Mouse (Mus musculus) kidney, embryonic 16.5 days (tissue): ENCODE data around the gene Iqgap1. TPM values are rescaled to one million over a fixed set of nuclear protein-coding genes. Genes with fewer than 3 reads are reported as not detected.

Experiments used
- ATAC-seq: fragments of 200-750 bp; cut with Nextera tagmentation; 2 replicates; pipeline ENCODE4 v1.8.0; 2017; ENCODE audit warnings: moderate TSS enrichment; ENCODE audit not compliant: low FRiP score, low TSS enrichment
- H3K27ac ChIP-seq: fragments of 300-500 bp; sonication (generic); 2 replicates; pipeline ENCODE4 v1.5.1; 2014; ENCODE audit warnings: low read length
- H3K27me3 ChIP-seq: fragments of 300-500 bp; sonication (generic); 2 replicates; pipeline ENCODE4 v1.6.1; 2014; ENCODE audit warnings: low read length, control low read depth, mixed read lengths; ENCODE audit not compliant: insufficient read depth
- H3K36me3 ChIP-seq: fragments of 300-500 bp; sonication (generic); 2 replicates; pipeline ENCODE4 v1.6.1; 2014; ENCODE audit warnings: low read length, control low read depth, mixed read lengths; ENCODE audit not compliant: insufficient read depth
- H3K4me1 ChIP-seq: fragments of 300-500 bp; sonication (generic); 2 replicates; pipeline ENCODE4 v1.6.1; 2014; ENCODE audit warnings: low read length, control low read depth, mixed read lengths; ENCODE audit not compliant: insufficient read depth
- H3K4me2 ChIP-seq: fragments of 300-500 bp; sonication (generic); replicated peaks from 2 replicates; pipeline ENCODE4 v1.6.1; 2014; ENCODE audit warnings: low read depth, low read length
- H3K4me3 ChIP-seq: fragments of 300-500 bp; sonication (generic); 2 replicates; pipeline ENCODE4 v1.5.1; 2014; ENCODE audit warnings: mild to moderate bottlenecking, low read length
- H3K9ac ChIP-seq: fragments of 300-500 bp; sonication (generic); replicated peaks from 2 replicates; pipeline ENCODE4 v1.6.1; 2014; ENCODE audit warnings: low read length
- H3K9me3 ChIP-seq: fragments of 300-500 bp; sonication (generic); 2 replicates; pipeline ENCODE4 v1.6.1; 2016; ENCODE audit warnings: low read length, control low read depth
- WGBS: fragments of 180-500 bp; shearing (Covaris S2); extraction: QIAGEN DNeasy Blood & Tissue Kit; methylation state at CpG from one replicate; pipeline ENCODE4 v1.1.7; 2014; 5-methylcytosine and 5-hydroxymethylcytosine counted together
- polyA plus RNA-seq: library from polyadenylated mRNA; unstranded; fragments of >200 nt; fragmentation: Nextera tagmentation; extraction: Ambion mirVana; gene quantifications from 2 replicates; pipeline ENCODE4 v1.2.1, GENCODE M21; 2015

Iqgap1 gene
- polyA plus RNA-seq, 1 experiment from 2014 or later: 97.7 TPM

- H3K9me3 ChIP-seq: no peaks in the 10 kb centered on the region
- 0 out of 2 replicates have a peak, but pooled peaks have one; percentile 40 for ATAC-seq
- H3K4me1 ChIP-seq: peaks cover 24% of the 10 kb centered on the region
- H3K9ac ChIP-seq: no peak overlapping the region
- H3K27me3 ChIP-seq: no peaks in the 10 kb centered on the region
- 0 out of 2 replicates have a peak, but pooled peaks cover 2% of the 10 kb centered on the region for H3K36me3 ChIP-seq
- H3K4me3 ChIP-seq: no peak overlapping the region
- WGBS: 47% methylated on average over 11 of the region's 11 CpGs
- no peak overlapping the region for H3K4me2 ChIP-seq
- H3K27ac ChIP-seq: peak overlapping the region; percentile 68
Measured at GRCm38 (mm10) chr7:80667190-80667589, 158.6 kb downstream of the Iqgap1 start.

GRCm38 (mm10) chr7:80666198-80666915, 159.4 kb downstream of the Iqgap1 start:
- peak overlapping the region; percentile 3; the same call in 1 of the 2 replicates for H3K4me2 ChIP-seq
- peak; percentile 77 for ATAC-seq

More at GRCm38 (mm10) chr7:80666198-80666915, 159.4 kb downstream of the Iqgap1 start:
- Histone ChIP-seq H3K9me3 (no peaks in the 10 kb centered on the region), H3K27me3 (no peaks in the 10 kb centered on the region), H3K4me3 (no peak overlapping the region), H3K27ac (peak overlapping the region; percentile 68), H3K36me3 (0 out of 2 replicates have a peak, but pooled peaks cover 2% of the 10 kb centered on the region), H3K9ac (no peak overlapping the region), H3K4me1 (peaks cover 24% of the 10 kb centered on the region)
- 44% methylated on average over 10 of the region's 10 CpGs for WGBS

Other genes with a start within 250 kb of the Iqgap1 start
- 18.5 and 22.2 TPM in 2 replicates for gene Crtc3, start 137.1 kb downstream of the Iqgap1 start, polyA plus RNA-seq
- gene Zscan2, start 34.9 kb upstream of the Iqgap1 start, polyA plus RNA-seq: 3.0 and 3.2 TPM in 2 replicates
- gene Wdr73, start 75.3 kb upstream of the Iqgap1 start, polyA plus RNA-seq: 43.6 and 44.8 TPM in 2 replicates
- gene Nmb, start 79.1 kb upstream of the Iqgap1 start, polyA plus RNA-seq: 9.0 TPM in 2 replicates
- 226 and 239 TPM in 2 replicates for gene Sec11a, start 121.8 kb upstream of the Iqgap1 start, polyA plus RNA-seq
- 12.0 and 17.9 TPM in 2 replicates for gene Zfp592, start 167.7 kb upstream of the Iqgap1 start, polyA plus RNA-seq
- gene Alpk3, start 231.6 kb upstream of the Iqgap1 start, polyA plus RNA-seq: 0.31 and 0.65 TPM in 2 replicates